Mouse (Mus musculus): ENCODE measurements at regions not wholly inside any gene's neighbourhood (a gene's known extent, or its start where the extent isn't known, plus 50 kb on each side); places are given as distances from the start of the nearest gene placed in this dataset.

- Histone ChIP-seq H3K9ac (ENCODE audit: low read depth, low read length) (no peak overlapping the region), H3K27me3 (ENCODE audit: control insufficient read depth, insufficient read depth, low read length) (no peaks in the 10 kb centered on the region), H3K27ac (replicated peaks; ENCODE audit: insufficient read depth, low read depth, low read length) (0 out of 2 replicates have a peak overlapping the region, but pooled peaks have one; percentile 4), H3K4me1 (ENCODE audit: control insufficient read depth, insufficient read depth, low read length) (0 out of 2 replicates have a peak, but pooled peaks cover 6% of the 10 kb centered on the region), H3K79me2 (ENCODE audit: control insufficient read depth, insufficient read depth, low read length) (no peaks in the 10 kb centered on the region), H3K4me3 (ENCODE audit: insufficient read depth, low read depth, low read length) (no peak overlapping the region), H3K36me3 (ENCODE audit: control insufficient read depth, insufficient read depth, low read length) (no peaks in the 10 kb centered on the region)
- no peak for TF ChIP-seq POLR2A (IDR thresholded peaks at IDR 0.05; ENCODE audit: extremely low read depth, insufficient read depth, low read length)
- no peak for TF ChIP-seq CTCF (IDR thresholded peaks at IDR 0.05; ENCODE audit: low read depth, low read length)
- DNase-seq (ENCODE audit: extremely low read depth, low read depth, low spot score) = peak; percentile 85
- WGBS = 71% methylated on average over 4 of the region's 4 CpGs
Measured at GRCm38 (mm10) chr12:32306326-32306725, 72.2 kb upstream of the Ccdc71l start.

- H3K79me2 ChIP-seq (ENCODE audit: control insufficient read depth, insufficient read depth, low read length) = no peaks in the 10 kb centered on the region
- WGBS = 66% methylated on average over 9 of the region's 9 CpGs
- H3K36me3 ChIP-seq (ENCODE audit: control insufficient read depth, insufficient read depth, low read length) = no peaks in the 10 kb centered on the region
- no peak overlapping the region for H3K9ac ChIP-seq (ENCODE audit: low read depth, low read length)
- TF ChIP-seq POLR2A (IDR thresholded peaks at IDR 0.05; ENCODE audit: extremely low read depth, insufficient read depth, low read length) (no peak), CTCF (IDR thresholded peaks at IDR 0.05; ENCODE audit: low read depth, low read length) (no peak)
- no peak overlapping the region for H3K4me3 ChIP-seq (ENCODE audit: insufficient read depth, low read depth, low read length)
- H3K27me3 ChIP-seq (ENCODE audit: control insufficient read depth, insufficient read depth, low read length) = no peaks in the 10 kb centered on the region
- H3K4me1 ChIP-seq (ENCODE audit: control insufficient read depth, insufficient read depth, low read length) = 0 out of 2 replicates have a peak, but pooled peaks cover 6% of the 10 kb centered on the region
- DNase-seq (ENCODE audit: extremely low read depth, low read depth, low spot score) = peak; percentile 70
- H3K27ac ChIP-seq (replicated peaks; ENCODE audit: insufficient read depth, low read depth, low read length) = no peak overlapping the region
Measured at GRCm38 (mm10) chr12:32307280-32308006, 71.1 kb upstream of the Ccdc71l start.

- Histone ChIP-seq H3K27ac (replicated peaks; ENCODE audit: insufficient read depth, low read depth, low read length) (no peak overlapping the region), H3K9ac (ENCODE audit: low read depth, low read length) (no peak overlapping the region), H3K4me3 (ENCODE audit: insufficient read depth, low read depth, low read length) (no peak overlapping the region), H3K27me3 (ENCODE audit: control insufficient read depth, insufficient read depth, low read length) (no peaks in the 10 kb centered on the region), H3K4me1 (ENCODE audit: control insufficient read depth, insufficient read depth, low read length) (no peaks in the 10 kb centered on the region), H3K79me2 (ENCODE audit: control insufficient read depth, insufficient read depth, low read length) (no peaks in the 10 kb centered on the region), H3K36me3 (ENCODE audit: control insufficient read depth, insufficient read depth, low read length) (no peaks in the 10 kb centered on the region)
- 71% methylated on average over 1 of the region's 1 CpGs for WGBS
- no peak for DNase-seq (ENCODE audit: extremely low read depth, low read depth, low spot score)
- TF ChIP-seq CTCF (IDR thresholded peaks at IDR 0.05; ENCODE audit: low read depth, low read length) (no peak), POLR2A (IDR thresholded peaks at IDR 0.05; ENCODE audit: extremely low read depth, insufficient read depth, low read length) (no peak)
Measured at GRCm38 (mm10) chr12:32315099-32315783, 63.3 kb upstream of the Ccdc71l start.
